Mouse (Mus musculus) bone marrow macrophage, adult 2 months (primary cell): ENCODE data around the gene Abcc6.
A peak's percentile ranks its signal among the peaks of the same experiment; 100 is the strongest.

Experiments
- CTCF ChIP-seq: IDR thresholded peaks from 2 replicates; pipeline ENCODE4 v1.5.1; 2012; ENCODE audit warnings: low read depth, mild to moderate bottlenecking, low read length, moderate library complexity
- POLR2A ChIP-seq: IDR thresholded peaks from 2 replicates; pipeline ENCODE4 v1.6.1; 2012; ENCODE audit warnings: mild to moderate bottlenecking, low read depth, low read length, borderline replicate concordance

GRCm38 (mm10) chr7:45922928-45923761, 107.0 kb downstream of the Abcc6 start:
- no peak for TF ChIP-seq CTCF
- peak; percentile 89; the same call in 1 of the 2 replicates for TF ChIP-seq POLR2A
